Mouse (Mus musculus) kidney, adult 9 months (tissue): ENCODE measurements around the gene BC051019.
A peak's percentile ranks its signal among the peaks of the same experiment; 100 is the strongest.

ENCODE experiments used
- DNase-seq: peaks from one replicate; pipeline ENCODE4 v3.0.0; 2022

The BC051019 gene

DNA sequence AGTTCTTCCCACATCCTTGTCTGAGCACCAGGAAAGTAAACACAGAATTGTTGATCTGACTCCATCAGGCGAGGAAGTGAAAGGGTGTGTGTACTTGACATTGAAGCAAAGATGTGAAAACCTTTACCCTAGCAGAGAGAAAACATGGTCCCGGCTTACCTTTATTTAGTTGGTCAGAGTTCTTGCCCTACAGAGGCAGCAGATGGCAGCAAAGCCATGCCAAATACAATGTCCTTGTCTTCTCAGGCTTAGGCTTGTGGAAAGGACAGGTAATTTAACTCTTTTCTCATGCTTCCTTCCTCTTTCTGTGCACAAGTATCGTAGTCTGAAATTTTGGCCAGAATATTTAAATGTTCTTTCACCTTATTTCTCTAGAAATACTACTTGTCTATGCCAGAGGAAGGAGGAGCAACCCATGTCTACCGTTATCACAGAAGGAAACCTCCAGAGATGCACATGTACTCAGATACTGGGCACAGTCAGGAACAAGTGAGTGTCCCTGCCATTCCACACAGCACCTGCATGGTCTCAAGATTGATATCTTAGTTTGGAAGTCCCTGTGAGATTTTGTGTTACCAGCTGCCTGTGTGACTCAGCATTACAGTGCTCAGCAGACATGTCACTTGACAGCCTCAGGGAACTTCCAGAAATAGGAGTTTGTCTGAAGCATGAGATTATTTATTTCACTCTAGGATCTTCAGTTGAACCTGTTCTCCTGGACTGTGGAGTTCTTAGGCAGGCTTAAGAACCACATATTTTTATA lies 16.4 kb downstream of the BC051019 start:
- peak; percentile 73 for DNase-seq

DNA sequence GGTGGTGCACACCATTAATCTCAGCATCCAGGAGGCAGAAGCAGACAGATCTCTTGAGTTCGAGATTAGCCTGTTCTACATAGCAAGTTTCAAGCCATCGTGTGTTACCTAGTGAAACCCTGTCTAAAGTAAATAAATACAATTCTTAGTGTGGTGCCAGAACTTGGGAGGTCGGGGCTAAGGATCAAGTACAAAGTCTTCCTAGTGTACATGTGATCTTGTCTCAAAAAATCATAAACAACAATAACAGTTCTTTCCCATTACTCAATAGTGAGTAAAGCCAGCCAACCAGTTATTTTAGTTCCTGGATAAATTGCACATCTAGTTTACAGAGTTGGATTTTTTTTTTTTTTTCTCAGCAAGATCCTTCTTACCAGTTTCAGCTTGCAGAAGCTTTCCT lies 19.2 kb downstream of the BC051019 start:
- DNase-seq: peak; percentile 60

DNA sequence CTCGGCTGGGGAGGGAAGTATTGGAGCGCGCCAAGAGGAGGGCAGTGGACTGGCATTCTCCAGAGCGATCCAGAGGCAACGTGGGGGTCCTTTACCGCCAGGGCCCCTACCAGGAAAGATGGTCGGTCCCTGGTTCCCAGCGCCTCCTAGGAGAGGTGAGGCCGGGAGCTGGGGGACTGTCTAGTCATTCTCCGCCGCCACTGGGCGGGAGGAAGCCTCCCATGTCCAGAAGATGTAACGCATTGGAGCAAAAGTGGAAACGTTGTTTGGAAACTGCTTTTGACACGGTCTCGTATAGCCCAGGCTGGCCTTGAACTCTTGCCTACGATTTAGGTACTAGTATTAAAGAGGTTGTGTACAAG lies 19.7 kb downstream of the BC051019 start:
- no peak for DNase-seq

DNA sequence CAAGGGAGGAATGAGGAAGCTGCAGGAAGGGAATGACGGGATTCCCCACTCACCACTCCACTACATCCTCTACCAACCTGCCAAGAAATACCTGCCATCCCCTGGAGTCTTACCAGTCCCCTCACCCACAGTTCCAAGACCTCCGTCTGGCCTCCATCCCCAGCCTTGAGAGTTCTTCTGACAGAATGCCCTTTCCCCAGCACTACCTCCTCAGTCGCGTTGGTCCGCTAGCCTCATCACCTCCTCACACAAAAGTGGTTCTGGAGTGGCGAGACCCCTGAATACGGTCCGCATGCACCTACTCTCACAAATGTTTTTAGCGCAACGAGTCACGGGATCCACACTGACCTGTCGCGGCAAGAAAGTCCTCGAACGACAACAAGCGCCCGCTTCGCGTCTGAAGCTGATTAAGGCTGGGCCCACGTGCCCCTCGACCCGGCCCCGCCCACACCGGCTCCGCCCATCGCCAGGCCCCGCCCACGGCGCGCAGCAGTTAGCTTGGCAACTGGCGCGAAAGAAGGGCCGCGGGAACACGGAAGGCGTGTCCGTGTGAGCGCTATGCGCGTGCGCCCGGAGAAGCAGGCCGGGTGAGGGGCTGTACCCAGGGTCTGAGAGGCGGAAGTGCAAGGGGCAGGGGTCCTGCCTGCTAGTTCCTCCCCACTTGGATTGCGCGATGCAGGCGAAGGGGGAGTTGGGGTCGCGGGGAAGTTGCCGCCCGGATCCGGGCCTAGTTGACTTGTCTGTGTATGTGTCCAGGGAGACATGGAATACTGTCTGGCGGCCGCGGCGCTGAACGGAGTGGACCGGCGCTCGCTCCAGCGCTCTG lies 20.2 kb downstream of the BC051019 start, which contains the start of the genes St5 and Akip1:
TSS of gene St5 (minus strand) at position 416 of the 826 bp plus-strand sequence.
TSS of gene Akip1 (plus strand) at position 501 of the 826 bp plus-strand sequence.
- peak; percentile 96 for DNase-seq

DNA sequence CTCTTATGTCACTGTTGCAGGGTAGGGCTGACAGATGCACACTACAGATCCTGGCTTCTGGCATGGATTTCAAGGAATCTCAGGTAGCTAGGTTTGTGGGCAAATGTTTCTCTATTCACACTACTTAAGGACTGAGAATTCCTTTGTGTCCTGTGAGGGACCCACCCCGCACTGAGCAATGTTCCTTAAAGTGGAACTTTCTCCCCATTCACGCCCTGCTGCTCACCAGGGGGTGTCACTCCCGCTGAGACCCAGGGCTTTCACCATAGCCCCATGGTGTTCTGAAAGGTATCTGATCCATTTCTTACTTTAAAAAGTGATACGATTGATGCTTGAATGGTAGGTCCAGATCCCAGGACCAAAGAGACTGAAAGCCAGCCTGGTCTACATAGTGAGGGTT lies 20.9 kb downstream of the BC051019 start:
- no peak for DNase-seq

DNA sequence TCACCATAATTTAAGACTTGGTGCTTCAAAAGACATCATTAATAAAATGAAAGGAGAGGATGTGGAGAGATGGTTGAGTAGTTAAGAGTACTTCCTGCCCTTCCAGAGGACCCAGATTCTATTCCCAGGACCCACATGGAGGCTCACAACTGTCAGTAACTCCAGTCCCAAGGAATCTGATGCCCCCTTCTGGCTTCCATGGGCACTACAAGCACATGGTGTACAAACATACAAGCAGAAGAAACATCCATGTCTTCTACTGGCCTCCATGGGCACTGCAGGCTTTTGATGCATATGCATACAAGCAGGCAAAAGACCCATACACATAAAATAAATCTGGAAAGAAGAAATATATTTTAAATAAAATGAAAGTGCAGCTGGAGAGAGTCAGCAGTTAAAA lies 23.4 kb downstream of the BC051019 start:
- no peak for DNase-seq

DNA sequence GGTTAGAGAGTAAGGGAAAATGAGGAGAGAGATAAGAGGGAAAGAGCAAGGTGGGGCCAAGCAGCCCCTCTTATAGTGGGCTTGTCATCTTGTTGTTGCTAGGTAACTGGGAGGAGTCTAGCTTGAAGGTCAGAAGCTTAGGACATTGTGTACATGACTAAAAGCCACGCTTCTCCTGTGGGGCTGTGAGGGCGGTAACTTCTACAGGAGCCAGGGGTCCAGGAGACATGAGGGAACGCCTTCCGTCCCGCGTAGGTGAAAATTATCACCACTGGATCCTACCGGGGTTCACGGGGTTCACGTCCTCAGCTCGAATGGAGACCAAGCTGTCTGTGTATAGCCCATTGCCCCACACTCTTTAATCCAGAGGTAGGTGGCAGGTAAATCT lies 28.3 kb downstream of the BC051019 start:
- no peak for DNase-seq

DNA sequence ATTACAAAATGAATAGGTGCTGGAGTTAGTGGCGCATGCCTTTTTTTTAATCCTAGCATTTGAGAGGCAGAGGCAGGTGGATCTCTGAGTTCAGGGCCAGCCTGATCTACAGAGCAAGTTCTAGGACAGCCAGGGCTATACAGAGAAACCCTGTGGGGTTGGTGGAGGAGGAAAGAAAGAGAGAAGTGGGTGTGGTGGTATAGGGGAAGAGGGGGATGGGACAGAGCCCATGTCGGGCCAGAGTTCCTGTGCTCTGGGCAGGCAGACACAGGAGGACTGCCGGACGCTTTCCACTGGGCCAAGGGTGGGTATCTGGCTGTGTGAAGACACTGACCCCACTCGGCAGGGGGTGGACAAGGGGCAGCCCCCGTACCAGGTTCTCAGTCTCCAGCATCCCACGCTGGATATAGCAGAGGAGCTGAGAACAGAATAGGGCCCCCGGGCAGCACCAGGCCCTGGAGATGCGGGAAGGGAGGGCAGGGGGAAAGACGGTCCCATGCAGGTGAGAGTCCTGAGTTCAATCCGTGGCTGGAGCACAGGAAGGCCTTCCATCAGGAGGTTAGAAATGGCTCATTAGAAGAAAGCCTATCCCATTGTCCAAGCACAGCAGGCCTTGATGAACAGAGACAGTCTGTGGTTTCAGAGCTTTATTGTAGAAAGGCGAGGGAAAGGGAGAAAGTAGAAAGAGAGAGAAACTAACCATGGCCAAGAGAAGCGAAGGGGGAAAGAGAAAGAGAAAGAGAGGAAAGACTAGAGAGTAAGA lies 28.9 kb downstream of the BC051019 start:
- DNase-seq: no peak

DNA sequence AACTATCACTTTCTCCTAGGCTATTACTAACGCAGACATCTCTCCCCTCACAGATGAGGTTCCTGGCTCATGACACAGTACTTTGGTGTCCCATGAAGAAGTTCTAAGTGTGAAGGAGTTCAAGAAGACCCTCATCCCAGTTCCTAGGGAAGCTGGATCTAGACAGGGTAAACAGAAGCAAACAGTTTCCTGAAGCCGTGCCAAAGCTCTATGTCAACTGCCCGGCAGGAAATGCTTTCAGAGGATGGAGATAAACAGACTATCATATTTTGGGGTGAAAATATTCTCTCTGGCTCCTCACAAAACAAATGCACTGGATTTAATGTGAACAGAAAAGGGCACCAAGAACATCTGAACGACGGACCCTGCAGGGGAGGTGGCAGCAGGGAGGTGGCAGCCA lies 32.7 kb downstream of the BC051019 start:
- peak; percentile 39 for DNase-seq

DNA sequence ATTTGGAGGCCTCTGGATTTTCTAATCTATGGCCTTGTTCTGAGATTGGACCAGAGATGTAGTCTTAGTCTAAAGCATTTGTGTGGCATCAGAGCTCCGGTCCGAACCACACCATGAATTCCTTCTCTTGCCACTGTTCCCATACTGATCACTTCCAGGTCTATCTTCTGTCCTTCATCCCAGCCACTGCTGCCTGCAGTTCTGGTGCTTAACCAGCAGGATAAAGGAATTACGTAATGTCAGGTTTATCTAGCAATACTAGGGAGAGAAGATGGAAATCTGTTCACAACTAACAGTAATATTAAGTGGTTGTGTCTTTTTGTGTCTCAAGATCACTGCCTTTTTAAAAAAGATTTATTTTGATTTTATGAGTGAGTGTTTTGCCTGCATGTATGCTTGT lies 33.5 kb downstream of the BC051019 start:
- no peak for DNase-seq

DNA sequence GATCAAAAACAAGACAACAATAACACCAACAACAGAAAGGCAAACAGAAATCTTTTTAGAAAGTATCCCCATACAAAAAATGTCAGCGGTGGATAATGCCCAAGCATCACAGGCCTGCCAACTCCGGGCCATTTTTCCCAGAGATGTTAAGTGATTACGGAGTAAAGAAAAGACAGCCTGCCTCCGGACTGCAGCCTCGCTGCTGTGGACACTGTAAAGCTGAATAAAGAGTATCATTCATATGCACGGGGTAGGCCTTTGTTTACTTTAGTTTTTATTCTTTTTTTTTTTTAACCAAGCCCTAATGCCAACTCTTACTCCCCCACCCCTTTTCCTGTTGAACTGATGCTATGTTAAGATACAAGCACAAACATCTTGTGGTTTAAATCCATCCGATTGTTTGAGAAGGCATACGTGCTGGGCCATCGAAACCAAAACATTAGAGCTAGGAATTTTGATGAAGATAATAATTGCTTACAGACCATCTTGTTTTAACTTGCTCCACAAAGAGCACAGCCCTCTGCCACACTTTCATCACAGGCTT lies 37.0 kb downstream of the BC051019 start:
- DNase-seq: no peak

DNA sequence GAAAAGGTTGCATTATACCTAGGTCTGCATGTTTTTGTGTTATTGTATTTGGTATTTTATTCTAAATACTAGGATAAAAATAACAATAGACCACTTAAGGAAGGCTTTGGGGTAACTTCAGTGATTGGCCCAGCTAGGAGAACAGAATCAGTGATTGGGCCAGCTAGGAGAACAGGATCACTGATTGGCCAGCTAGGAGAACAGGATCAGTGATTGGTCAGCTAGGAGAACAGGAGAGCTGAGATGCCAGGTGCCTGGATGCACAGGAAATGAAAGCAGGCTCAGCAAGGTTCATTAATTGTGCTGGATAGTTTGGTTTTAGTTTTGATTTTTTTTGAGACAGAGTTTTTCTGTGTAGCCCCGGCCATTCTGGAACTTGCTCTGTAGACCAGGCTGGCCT lies 42.8 kb downstream of the BC051019 start:
- DNase-seq: no peak

DNA sequence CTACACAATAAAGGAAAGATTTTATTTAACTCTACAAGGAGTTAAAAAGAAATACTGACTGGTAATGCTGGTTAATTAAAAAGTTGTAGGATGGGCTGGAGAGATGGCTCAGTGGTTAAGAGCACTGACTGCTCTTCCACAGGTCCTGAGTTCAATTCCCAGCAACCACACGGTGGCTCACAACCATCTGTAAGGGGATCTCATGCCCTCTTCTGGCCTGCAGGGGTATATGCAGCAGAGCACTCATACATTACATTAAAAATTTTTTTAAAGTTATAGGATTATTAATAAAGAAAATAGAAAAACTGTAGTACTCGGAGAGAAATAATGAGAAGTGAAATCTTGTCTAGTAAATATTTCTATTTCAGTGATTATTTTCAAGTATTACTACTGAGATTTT lies 43.4 kb downstream of the BC051019 start:
- DNase-seq: no peak

DNA sequence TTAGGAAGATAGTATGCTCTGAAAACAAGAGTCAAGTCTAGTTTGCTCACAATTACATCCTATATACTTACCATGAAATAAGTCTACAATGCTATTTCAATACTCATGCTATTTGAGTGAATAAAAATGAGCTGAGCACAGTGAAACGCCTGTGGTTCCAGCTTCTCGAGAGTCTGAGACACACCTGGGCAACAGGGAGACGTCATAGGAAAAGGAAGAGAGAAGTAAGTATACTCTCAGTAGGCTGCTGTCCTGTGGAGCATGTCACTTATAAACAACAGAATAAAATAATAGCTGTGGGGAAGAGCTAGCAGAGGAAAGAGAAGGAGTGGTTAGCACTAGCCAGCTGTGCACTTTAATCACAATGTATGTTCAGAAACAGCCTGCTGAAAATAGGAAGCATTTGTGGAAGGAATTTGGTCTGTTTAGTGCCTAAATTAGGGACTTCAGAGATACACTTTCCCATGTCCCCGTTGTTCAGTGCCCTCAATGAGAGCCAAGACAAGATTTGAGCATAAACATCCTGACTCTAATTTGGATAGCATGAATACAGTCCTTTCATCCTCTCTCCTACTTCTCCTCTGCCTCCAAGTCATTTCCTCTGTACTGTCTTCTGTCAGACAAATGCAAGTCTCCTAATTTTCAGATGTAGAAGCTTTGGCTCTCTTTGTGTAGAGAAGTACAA lies 48.6 kb downstream of the BC051019 start:
- DNase-seq: no peak

DNA sequence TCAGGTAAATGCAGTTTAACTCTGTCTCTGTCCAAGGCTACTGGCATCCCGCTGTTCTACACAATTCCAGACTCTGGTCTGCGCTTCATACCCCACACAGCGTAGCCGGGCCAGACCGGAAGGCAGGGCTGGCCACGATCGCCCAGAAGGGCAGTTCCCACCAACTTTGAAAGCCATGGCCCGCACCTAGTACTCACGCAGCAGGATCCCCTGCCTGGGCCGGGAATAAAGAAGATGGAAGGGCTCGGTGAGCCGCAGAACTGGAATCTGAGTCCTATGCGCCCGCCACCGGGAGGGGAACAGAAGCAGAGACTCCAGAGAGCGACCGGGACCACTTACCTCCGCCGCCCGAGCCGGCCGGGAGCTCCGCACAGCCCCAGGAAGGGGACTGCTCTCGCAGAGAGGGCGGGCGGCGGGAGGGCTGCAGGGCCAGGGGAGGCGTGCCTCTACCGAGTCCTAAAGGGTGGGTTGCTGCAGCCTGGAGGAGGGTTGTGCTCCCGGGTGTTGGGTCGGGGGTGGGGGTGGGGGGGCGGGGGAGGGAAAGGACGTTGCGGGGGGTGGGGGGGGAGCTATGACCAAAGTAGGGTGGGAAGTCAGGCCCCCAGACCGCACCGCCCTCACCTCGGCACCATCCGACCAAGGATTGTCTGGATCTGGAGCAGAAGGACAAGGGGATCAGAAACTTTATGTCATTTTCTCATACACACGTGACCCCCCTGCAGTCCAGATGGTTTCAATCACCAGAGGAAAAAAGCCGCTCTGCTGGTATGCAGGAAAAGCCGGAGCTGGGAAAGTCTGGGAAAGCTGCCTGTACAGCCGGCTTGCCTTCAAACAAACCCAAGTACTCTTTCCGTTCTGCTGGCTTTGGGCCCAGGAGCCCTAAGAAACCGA lies 51.8 kb downstream of the BC051019 start:
- peak; percentile 74 for DNase-seq

DNA sequence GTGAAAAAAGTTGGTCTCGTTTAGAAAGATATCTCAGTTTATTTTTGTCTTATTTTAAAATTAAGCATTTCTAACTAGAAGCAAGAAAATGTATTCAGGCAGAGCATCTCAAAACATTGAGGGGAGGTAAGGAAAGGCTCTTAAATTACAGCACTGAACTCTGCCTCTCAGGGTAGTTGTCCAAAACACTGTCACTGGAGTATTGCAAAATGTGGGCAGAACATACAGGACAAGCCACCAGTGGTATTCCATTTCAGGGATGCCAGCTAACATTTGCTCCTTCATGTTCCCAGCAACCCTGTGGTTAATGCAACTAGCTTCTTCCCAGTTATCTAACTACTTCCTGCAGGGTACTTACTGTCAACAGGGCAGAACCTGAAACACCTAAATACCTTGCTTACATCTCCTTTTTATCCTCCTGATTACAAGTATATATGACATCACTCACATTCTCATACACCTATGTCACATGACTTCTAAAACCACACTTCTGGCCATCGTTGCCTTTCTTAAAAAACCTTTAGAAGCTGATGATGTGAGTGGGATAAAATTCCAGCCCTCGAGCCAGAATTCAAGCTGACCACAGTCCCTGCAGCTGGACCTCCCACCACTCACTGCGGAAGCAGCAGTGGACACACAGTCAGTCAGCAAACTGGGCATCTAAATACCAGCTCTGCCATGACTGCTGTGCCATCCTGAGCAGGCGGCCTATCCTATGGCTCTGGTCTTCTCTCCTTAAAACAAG lies 54.1 kb downstream of the BC051019 start:
- DNase-seq: no peak

DNA sequence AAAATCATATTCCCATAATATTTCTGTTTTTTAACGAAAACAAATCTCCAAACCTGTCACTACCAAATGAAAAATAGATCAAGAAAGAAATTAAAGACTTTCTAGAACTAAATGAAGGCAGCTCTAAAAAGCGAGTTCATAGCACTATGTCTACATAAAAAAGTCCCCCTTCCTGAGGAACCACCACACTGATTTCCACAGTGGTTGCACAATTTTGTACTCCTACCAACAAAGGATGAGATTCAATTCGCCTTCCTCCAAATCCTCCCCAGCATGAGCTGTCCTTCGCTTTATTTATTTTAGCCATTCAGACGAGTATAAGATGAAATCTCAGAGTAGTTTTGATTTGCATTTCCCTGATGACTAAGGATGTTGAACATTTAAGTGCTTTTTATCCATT lies 57.0 kb downstream of the BC051019 start:
- no peak for DNase-seq

DNA sequence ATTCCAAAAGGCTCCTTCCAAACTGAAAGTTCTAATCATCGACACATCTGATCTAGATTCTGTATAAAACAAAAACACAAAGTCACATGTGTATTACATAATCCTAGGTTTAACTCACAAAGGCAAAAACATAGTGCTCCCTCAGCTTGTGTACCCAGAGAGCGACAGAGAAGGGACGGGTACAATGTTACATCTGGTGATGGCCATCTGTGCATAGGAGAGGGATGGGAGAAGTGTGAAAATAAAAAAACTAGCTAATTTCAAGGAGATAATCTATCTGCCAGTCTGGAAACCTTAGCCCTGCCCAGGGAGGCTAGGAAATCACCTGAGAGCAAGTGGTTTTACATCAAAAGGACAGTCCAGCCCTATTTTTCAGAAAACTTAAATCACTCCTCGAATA lies 61.0 kb downstream of the BC051019 start:
- no peak for DNase-seq
